Mouse (Mus musculus) hindbrain, embryonic 16.5 days (tissue): Measurements from ENCODE around the gene 6330409D20Rik. TPM values are rescaled to one million over a fixed set of nuclear protein-coding genes. Genes with fewer than 3 reads are reported as not detected.

ENCODE experiments used
- ATAC-seq: fragments of 200-750 bp; cut with Nextera tagmentation; 2 replicates; pipeline ENCODE4 v1.8.0; 2017; ENCODE audit warnings: moderate TSS enrichment, moderate library complexity
- H3K27ac ChIP-seq: fragments of 300-500 bp; sonication (generic); 2 replicates; pipeline ENCODE4 v1.5.1; 2014; ENCODE audit warnings: low read depth, mild to moderate bottlenecking, control low read depth, low read length, moderate library complexity
- H3K27me3 ChIP-seq: fragments of 300-500 bp; sonication (generic); replicated peaks from 2 replicates; pipeline ENCODE4 v1.6.1; 2014; ENCODE audit warnings: low read length; ENCODE audit not compliant: control insufficient read depth, insufficient read depth
- H3K36me3 ChIP-seq: fragments of 300-500 bp; sonication (generic); 2 replicates; pipeline ENCODE4 v1.6.1; 2014; ENCODE audit warnings: mild to moderate bottlenecking, low read length, moderate library complexity, mixed read lengths; ENCODE audit not compliant: control insufficient read depth, insufficient read depth
- H3K4me1 ChIP-seq: fragments of 300-500 bp; sonication (generic); 2 replicates; pipeline ENCODE4 v1.6.1; 2014; ENCODE audit warnings: low read depth, low read length; ENCODE audit not compliant: control insufficient read depth, insufficient read depth
- H3K4me2 ChIP-seq: fragments of 300-500 bp; sonication (generic); 2 replicates; pipeline ENCODE4 v1.6.1; 2014; ENCODE audit warnings: mild to moderate bottlenecking, low read length, control low read depth, moderate library complexity
- H3K4me3 ChIP-seq: fragments of 300-500 bp; sonication (generic); 2 replicates; pipeline ENCODE4 v1.5.1; 2014; ENCODE audit warnings: mild to moderate bottlenecking, low read length, control low read depth, moderate library complexity
- H3K9ac ChIP-seq: fragments of 300-500 bp; sonication (generic); 2 replicates; pipeline ENCODE4 v1.6.1; 2014; ENCODE audit warnings: low read depth, mild to moderate bottlenecking, control low read depth, low read length, moderate library complexity
- H3K9me3 ChIP-seq: fragments of 300-500 bp; sonication (generic); 2 replicates; pipeline ENCODE4 v1.6.1; 2014; ENCODE audit warnings: mild to moderate bottlenecking, low read length, moderate library complexity; ENCODE audit not compliant: control insufficient read depth
- WGBS: fragments of 180-500 bp; shearing (Covaris S2); extraction: QIAGEN DNeasy Blood & Tissue Kit; methylation state at CpG from one replicate; pipeline ENCODE4 v1.1.7; 2014; 5-methylcytosine and 5-hydroxymethylcytosine counted together
- polyA plus RNA-seq: library from polyadenylated mRNA; unstranded; fragments of >200 nt; fragmentation: Nextera tagmentation; extraction: Ambion mirVana; gene quantifications from 2 replicates; pipeline ENCODE4 v1.2.1, GENCODE M21; 2015

6330409D20Rik gene
- polyA plus RNA-seq: 2.6 and 3.4 TPM in 2 replicates

GRCm38 (mm10) chr2:32740916-32741272, at the start of gene 6330409D20Rik:
Gene 6330409D20Rik, minus strand, starts transcription at chr2:32741016.
- ATAC-seq: peak; percentile 1; the same call in 1 of the 2 replicates
- 5% methylated on average over 11 of the region's 11 CpGs for WGBS
- H3K4me1 ChIP-seq: peaks cover 19% of the 10 kb centered on the region

GRCm38 (mm10) chr2:32788581-32788980, 47.8 kb upstream of the 6330409D20Rik start:
- Histone ChIP-seq H3K36me3 (peaks cover 16% of the 10 kb centered on the region), H3K27me3 (no peaks in the 10 kb centered on the region), H3K9me3 (no peaks in the 10 kb centered on the region), H3K27ac (no peak overlapping the region), H3K4me1 (peaks cover 3% of the 10 kb centered on the region; the same call in 1 of the 2 replicates), H3K9ac (no peak overlapping the region), H3K4me3 (no peak overlapping the region), H3K4me2 (no peak overlapping the region)
- WGBS: 66% methylated on average over 2 of the region's 2 CpGs
- no peak for ATAC-seq

More at GRCm38 (mm10) chr2:32740916-32741272, at the start of gene 6330409D20Rik:
- Histone ChIP-seq H3K9me3 (no peaks in the 10 kb centered on the region), H3K4me2 (peak within 1 kb of the TSS; percentile 64), H3K4me3 (peak within 1 kb of the TSS; percentile 81), H3K36me3 (peaks cover 7% of the 10 kb centered on the region; the same call in 1 of the 2 replicates), H3K9ac (peak within 1 kb of the TSS; percentile 90), H3K27ac (peak within 1 kb of the TSS; percentile 86), H3K27me3 (no peaks in the 10 kb centered on the region)

- H3K4me1 ChIP-seq: peaks cover 3% of the 10 kb centered on the region; the same call in 1 of the 2 replicates
- no peak for ATAC-seq
- H3K27me3 ChIP-seq: no peaks in the 10 kb centered on the region
- WGBS: 66% methylated on average over 6 of the region's 6 CpGs
- no peak overlapping the region for H3K27ac ChIP-seq
- peaks cover 10% of the 10 kb centered on the region for H3K36me3 ChIP-seq
- H3K4me3 ChIP-seq: no peak overlapping the region
- no peak overlapping the region for H3K4me2 ChIP-seq
- H3K9ac ChIP-seq: no peak overlapping the region
- no peaks in the 10 kb centered on the region for H3K9me3 ChIP-seq
These were observed 46.4 kb upstream of the 6330409D20Rik start for GRCm38 (mm10) chr2:32787176-32787575.

GRCm38 (mm10) chr2:32784048-32784681, 43.3 kb upstream of the 6330409D20Rik start, which contains the start of gene Cfap157:
Gene Cfap157, minus strand, starts transcription at chr2:32784428.
- H3K9me3 ChIP-seq: no peaks in the 10 kb centered on the region
- H3K36me3 ChIP-seq: peaks cover 7% of the 10 kb centered on the region
- H3K9ac ChIP-seq: no peak within 1 kb of the TSS
- ATAC-seq: no peak
- H3K4me3 ChIP-seq: peak within 1 kb of the TSS; percentile 14
- WGBS: 72% methylated on average over 4 of the region's 4 CpGs
- peaks cover 3% of the 10 kb centered on the region; the same call in 1 of the 2 replicates for H3K4me1 ChIP-seq
- no peak within 1 kb of the TSS; the same call in 1 of the 2 replicates for H3K27ac ChIP-seq
- no peaks in the 10 kb centered on the region for H3K27me3 ChIP-seq
- peak within 1 kb of the TSS; percentile 30 for H3K4me2 ChIP-seq

GRCm38 (mm10) chr2:32781710-32782109, 40.9 kb upstream of the 6330409D20Rik start:
- Histone ChIP-seq H3K9me3 (no peaks in the 10 kb centered on the region), H3K4me2 (no peak overlapping the region), H3K36me3 (no peaks in the 10 kb centered on the region), H3K27me3 (no peaks in the 10 kb centered on the region), H3K4me3 (no peak overlapping the region), H3K9ac (no peak overlapping the region), H3K4me1 (peaks cover 3% of the 10 kb centered on the region; the same call in 1 of the 2 replicates), H3K27ac (no peak overlapping the region)
- no peak for ATAC-seq
- 82% methylated on average over 6 of the region's 6 CpGs for WGBS

DNA sequence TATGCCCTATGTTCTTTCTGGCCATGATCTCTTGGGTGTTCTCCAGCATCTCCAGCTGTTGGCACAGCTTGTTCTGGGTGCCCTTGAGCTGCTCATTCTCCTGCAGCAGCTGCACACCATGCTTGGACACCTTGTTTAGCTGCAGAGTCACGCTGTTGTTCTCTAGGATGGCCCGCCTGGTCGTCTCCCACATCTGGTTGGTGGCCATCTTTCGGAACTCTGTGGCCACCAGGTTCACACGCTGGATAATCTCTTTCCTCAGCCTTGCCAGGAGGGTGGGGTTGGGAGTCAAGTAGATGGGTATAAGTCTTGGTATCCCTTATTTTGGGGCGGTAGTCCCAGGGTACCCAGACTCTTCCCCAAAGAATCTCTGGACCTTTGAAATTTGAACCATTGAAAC, 38.9 kb upstream of the 6330409D20Rik start:
- no peak for ATAC-seq
- 92% methylated on average over 6 of the region's 6 CpGs for WGBS
- Histone ChIP-seq H3K36me3 (no peaks in the 10 kb centered on the region), H3K4me3 (no peak overlapping the region), H3K4me2 (no peak overlapping the region), H3K9me3 (no peaks in the 10 kb centered on the region), H3K4me1 (peaks cover 16% of the 10 kb centered on the region), H3K27me3 (no peaks in the 10 kb centered on the region), H3K9ac (no peak overlapping the region), H3K27ac (no peak overlapping the region)

DNA sequence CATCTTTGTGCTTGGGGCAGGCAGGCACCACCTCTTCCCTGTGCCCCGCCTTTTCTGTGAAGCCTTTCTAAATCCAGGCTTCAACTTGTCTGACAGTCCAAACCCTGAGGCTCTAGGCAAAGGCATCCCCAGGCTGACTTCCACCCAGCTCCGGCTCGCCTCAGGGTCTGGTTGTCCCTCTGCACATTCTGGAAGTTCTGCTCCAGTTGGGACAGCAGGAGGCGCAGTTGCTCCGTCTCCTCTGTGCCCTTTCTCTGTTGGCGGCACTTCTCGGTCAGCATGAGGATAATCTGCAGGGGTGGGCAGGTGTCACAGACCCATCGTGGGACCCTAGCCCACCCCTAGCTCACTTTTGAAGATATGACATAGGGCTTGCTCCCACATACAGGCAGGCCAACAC, 38.3 kb upstream of the 6330409D20Rik start:
- no peak overlapping the region for H3K4me3 ChIP-seq
- H3K4me2 ChIP-seq: no peak overlapping the region
- H3K9ac ChIP-seq: no peak overlapping the region
- no peaks in the 10 kb centered on the region for H3K27me3 ChIP-seq
- 17% methylated on average over 8 of the region's 8 CpGs for WGBS
- no peaks in the 10 kb centered on the region for H3K9me3 ChIP-seq
- no peak overlapping the region for H3K27ac ChIP-seq
- H3K36me3 ChIP-seq: no peaks in the 10 kb centered on the region
- H3K4me1 ChIP-seq: peaks cover 16% of the 10 kb centered on the region
- no peak for ATAC-seq

GRCm38 (mm10) chr2:32778081-32778480, 37.3 kb upstream of the 6330409D20Rik start:
- Histone ChIP-seq H3K27me3 (no peaks in the 10 kb centered on the region), H3K36me3 (no peaks in the 10 kb centered on the region), H3K27ac (no peak overlapping the region), H3K4me2 (no peak overlapping the region), H3K4me1 (peaks cover 14% of the 10 kb centered on the region), H3K9ac (no peak overlapping the region), H3K9me3 (no peaks in the 10 kb centered on the region), H3K4me3 (no peak overlapping the region)
- ATAC-seq: no peak
- WGBS: 92% methylated on average over 6 of the region's 6 CpGs

GRCm38 (mm10) chr2:32776192-32776591, 35.4 kb upstream of the 6330409D20Rik start:
- Histone ChIP-seq H3K9me3 (no peaks in the 10 kb centered on the region), H3K4me3 (peak overlapping the region; percentile 69), H3K4me1 (peaks cover 14% of the 10 kb centered on the region), H3K27ac (no peak overlapping the region), H3K36me3 (no peaks in the 10 kb centered on the region), H3K9ac (peak overlapping the region; percentile 70), H3K4me2 (peak overlapping the region; percentile 90), H3K27me3 (no peaks in the 10 kb centered on the region)
- 27% methylated on average over 22 of the region's 22 CpGs for WGBS
- ATAC-seq: no peak
